Mouse (Mus musculus) thymus, adult 2 months (tissue): Measurements from ENCODE around the gene Bclaf1.

Source experiments
- CTCF ChIP-seq: fragments of 200-500 bp; IDR thresholded peaks from 2 replicates; pipeline ENCODE4 v1.5.1; 2012; ENCODE audit warnings: mild to moderate bottlenecking, control low read depth, low read length, moderate library complexity, borderline replicate concordance; ENCODE audit not compliant: control insufficient read depth, poor library complexity, insufficient read depth; ENCODE audit errors: extremely low read depth
- POLR2A ChIP-seq: fragments of 200-500 bp; IDR thresholded peaks from 2 replicates; pipeline ENCODE4 v1.6.1; 2012; ENCODE audit warnings: mild to moderate bottlenecking, low read length, control low read depth, moderate library complexity; ENCODE audit not compliant: control insufficient read depth, poor library complexity, insufficient read depth; ENCODE audit errors: extremely low read depth

DNA sequence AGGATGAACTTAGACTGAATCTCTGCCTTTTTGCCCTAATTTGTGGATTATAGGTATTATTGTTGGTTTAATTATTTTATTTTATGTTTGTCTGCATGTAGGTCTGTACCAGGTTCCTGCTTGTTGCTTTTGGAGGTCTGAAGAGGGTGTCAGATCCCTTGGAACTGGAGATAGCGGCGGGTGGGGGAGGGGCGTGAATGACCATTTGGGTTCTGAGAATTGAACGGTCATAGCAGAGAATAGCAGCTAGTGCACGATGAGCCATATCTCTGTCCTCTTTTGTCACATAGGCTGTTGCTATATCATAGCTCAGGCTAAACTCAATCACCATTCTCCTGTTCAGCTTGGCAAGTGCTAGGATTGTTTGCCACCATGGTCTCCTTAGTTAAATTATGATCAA, 5.2 kb downstream of the Bclaf1 start:
- TF ChIP-seq CTCF (no peak), POLR2A (no peak)
